Mouse (Mus musculus) ES-Bruce4 (cell line): ENCODE results near the gene Surf2. TPM values are rescaled to one million over a fixed set of nuclear protein-coding genes. Genes with fewer than 3 reads are reported as not detected.

Experiments used
- H3K27ac ChIP-seq: 2 replicates; pipeline ENCODE4 v1.5.1; 2012; ENCODE audit warnings: low read length, inconsistent platforms; ENCODE audit not compliant: insufficient read depth
- H3K27me3 ChIP-seq: 2 replicates; pipeline ENCODE4 v1.6.1; 2012; ENCODE audit warnings: mild to moderate bottlenecking, low read length, inconsistent platforms; ENCODE audit not compliant: control insufficient read depth, poor library complexity, insufficient read depth, severe bottlenecking
- H3K36me3 ChIP-seq: 2 replicates; pipeline ENCODE4 v1.6.1; 2012; ENCODE audit warnings: inconsistent platforms, mild to moderate bottlenecking, low read length, moderate library complexity; ENCODE audit not compliant: control insufficient read depth, poor library complexity, insufficient read depth, severe bottlenecking
- H3K4me1 ChIP-seq: one replicate; pipeline ENCODE4 v1.8.1; 2011; ENCODE audit warnings: low read length; ENCODE audit not compliant: control insufficient read depth, insufficient read depth
- H3K4me3 ChIP-seq: 2 replicates; pipeline ENCODE4 v1.5.1; 2011; ENCODE audit warnings: low read depth, mild to moderate bottlenecking, low read length
- H3K9ac ChIP-seq: 2 replicates; pipeline ENCODE4 v1.6.1; 2012; ENCODE audit warnings: low read depth, mild to moderate bottlenecking, inconsistent platforms; ENCODE audit not compliant: poor library complexity, severe bottlenecking
- H3K9me3 ChIP-seq: replicated peaks from 2 replicates; pipeline ENCODE4 v1.6.1; 2012; ENCODE audit warnings: mild to moderate bottlenecking, low read length, inconsistent platforms; ENCODE audit not compliant: control insufficient read depth, poor library complexity, insufficient read depth, severe bottlenecking
- CTCF ChIP-seq: IDR thresholded peaks from one replicate; pipeline ENCODE4 v1.8.1; 2011; ENCODE audit warnings: low read depth, low read length
- EP300 ChIP-seq: IDR thresholded peaks from 2 replicates; pipeline ENCODE4 v1.6.1; 2011; ENCODE audit warnings: low read depth, low read length; ENCODE audit not compliant: insufficient read depth
- POLR2A ChIP-seq: IDR thresholded peaks from one replicate; pipeline ENCODE4 v1.8.1; 2011; ENCODE audit warnings: low read length; ENCODE audit not compliant: insufficient read depth
- polyA plus RNA-seq: library from polyadenylated mRNA; stranded (reverse); fragments of >200 nt; gene quantifications from 2 replicates; pipeline ENCODE4 v1.2.4, GENCODE M21; 2011; ENCODE audit warnings: low read depth; ENCODE audit not compliant: missing spikeins, insufficient read depth, insufficient read length

Surf2 gene
- polyA plus RNA-seq, 1 experiment: 62.5 TPM

- Histone ChIP-seq H3K9ac (peak overlapping the region; percentile 93), H3K27ac (0 out of 2 replicates have a peak overlapping the region, but pooled peaks have one; percentile 9), H3K4me1 (no peaks in the 10 kb centered on the region), H3K9me3 (no peaks in the 10 kb centered on the region), H3K4me3 (peak overlapping the region; percentile 99), H3K36me3 (peaks cover 42% of the 10 kb centered on the region), H3K27me3 (no peaks in the 10 kb centered on the region)
- no peak for TF ChIP-seq CTCF
- no peak for TF ChIP-seq EP300
- no peak for TF ChIP-seq POLR2A
Measured at GRCm38 (mm10) chr2:26912253-26912770, 3.9 kb upstream of the Surf2 start.

DNA sequence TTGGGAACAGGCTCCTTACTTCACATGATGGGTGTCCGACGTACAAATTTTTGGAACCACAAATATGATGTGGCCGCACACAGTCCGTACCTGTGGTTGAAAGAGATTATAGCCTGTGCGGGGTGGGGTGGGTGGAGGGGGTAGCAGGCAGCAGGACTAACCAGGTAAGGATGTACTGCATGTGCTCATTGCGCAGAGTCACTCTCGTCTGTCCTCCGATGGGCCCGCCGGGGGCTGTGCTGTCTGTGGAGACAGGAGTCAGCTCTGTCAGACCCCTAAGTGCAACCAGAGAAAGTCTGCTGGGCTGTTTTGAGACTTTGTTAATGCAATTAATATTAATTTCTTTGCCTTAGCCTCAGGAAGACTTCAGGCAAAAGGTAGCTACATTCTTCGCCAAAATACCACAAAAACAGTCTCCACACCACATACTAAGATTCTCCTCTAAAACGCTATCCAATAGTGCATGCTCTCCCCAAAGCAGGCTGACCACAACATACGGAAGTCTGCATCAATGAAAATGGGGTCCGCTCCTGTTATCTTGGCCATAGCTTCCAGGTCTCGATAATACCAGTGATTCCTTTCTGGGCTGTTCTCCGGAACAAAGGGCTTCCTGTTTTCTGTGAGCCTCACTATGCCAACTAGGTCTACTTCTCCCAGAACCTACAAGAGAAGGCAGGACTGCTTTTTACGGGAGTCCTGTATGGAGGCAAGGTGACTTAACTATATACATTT is 2.6 kb upstream of the Surf2 start:
- Histone ChIP-seq H3K27me3 (no peaks in the 10 kb centered on the region), H3K27ac (peak overlapping the region; percentile 35), H3K4me3 (no peak overlapping the region), H3K9ac (no peak overlapping the region), H3K9me3 (no peaks in the 10 kb centered on the region), H3K4me1 (no peaks in the 10 kb centered on the region), H3K36me3 (peaks cover 41% of the 10 kb centered on the region)
- TF ChIP-seq POLR2A: no peak
- TF ChIP-seq EP300: no peak
- TF ChIP-seq CTCF: no peak

DNA sequence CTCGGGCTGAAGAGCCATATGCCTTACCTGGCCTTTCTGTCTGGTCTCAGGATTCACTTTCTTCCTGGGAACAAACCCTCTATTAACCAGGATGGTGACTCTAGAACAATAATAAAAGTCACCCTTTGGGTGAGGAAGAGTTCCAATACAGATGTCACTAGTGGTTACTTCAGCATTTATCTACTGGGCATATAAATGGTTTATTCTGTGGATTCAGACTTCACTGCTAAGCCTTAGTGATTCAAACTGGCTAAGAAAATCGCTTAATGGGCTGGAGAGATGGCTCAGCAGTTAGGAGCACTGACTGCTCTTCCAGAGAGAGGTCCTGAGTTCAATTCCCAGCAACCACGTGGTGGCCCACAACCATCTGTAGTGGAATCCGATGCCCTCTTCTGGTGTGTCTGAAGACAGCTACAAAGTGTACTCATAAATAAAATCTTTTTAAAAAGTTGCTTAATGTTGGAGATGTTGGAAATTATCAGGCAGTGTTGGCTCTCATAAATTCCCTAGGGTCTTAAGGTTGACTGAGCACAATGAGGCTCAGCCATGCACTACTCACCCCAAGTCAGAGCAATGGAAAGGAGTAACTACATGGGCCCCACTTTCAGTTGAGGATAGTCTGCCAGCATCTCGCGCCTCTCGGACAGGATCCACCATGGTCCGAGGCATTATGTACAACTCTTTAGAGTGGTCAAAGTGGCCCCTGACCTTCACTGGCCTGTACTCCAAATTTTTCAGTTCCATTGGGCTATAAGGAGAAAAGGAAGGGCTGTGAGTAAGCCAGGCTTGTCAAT is 1.8 kb upstream of the Surf2 start:
- Histone ChIP-seq H3K36me3 (peaks cover 48% of the 10 kb centered on the region), H3K4me3 (no peak overlapping the region), H3K27ac (no peak overlapping the region), H3K9me3 (no peaks in the 10 kb centered on the region), H3K27me3 (no peaks in the 10 kb centered on the region), H3K4me1 (no peaks in the 10 kb centered on the region), H3K9ac (no peak overlapping the region)
- TF ChIP-seq POLR2A (no peak), CTCF (no peak), EP300 (no peak)

- peak overlapping the region; percentile 43 for H3K9ac ChIP-seq
- peak overlapping the region; percentile 83 for H3K4me3 ChIP-seq
- no peak for TF ChIP-seq POLR2A
- no peak for TF ChIP-seq EP300
- TF ChIP-seq CTCF: no peak
- no peaks in the 10 kb centered on the region for H3K4me1 ChIP-seq
- H3K9me3 ChIP-seq: no peaks in the 10 kb centered on the region
- H3K27ac ChIP-seq: no peak overlapping the region
- H3K36me3 ChIP-seq: peaks cover 53% of the 10 kb centered on the region
- no peaks in the 10 kb centered on the region for H3K27me3 ChIP-seq
Measured at GRCm38 (mm10) chr2:26916738-26917137, 571 bp downstream of the Surf2 start.

- H3K36me3 ChIP-seq: peaks cover 47% of the 10 kb centered on the region
- no peaks in the 10 kb centered on the region for H3K4me1 ChIP-seq
- no peak overlapping the region for H3K9ac ChIP-seq
- TF ChIP-seq POLR2A: no peak
- TF ChIP-seq CTCF: no peak
- TF ChIP-seq EP300: no peak
- no peak overlapping the region for H3K4me3 ChIP-seq
- H3K27ac ChIP-seq: no peak overlapping the region
- H3K27me3 ChIP-seq: no peaks in the 10 kb centered on the region
- no peaks in the 10 kb centered on the region for H3K9me3 ChIP-seq
Measured at GRCm38 (mm10) chr2:26919684-26920083, 3.5 kb downstream of the Surf2 start.

- Histone ChIP-seq H3K4me3 (no peak overlapping the region), H3K27me3 (no peaks in the 10 kb centered on the region), H3K36me3 (peaks cover 47% of the 10 kb centered on the region), H3K27ac (no peak overlapping the region), H3K9ac (no peak overlapping the region), H3K4me1 (no peaks in the 10 kb centered on the region), H3K9me3 (no peaks in the 10 kb centered on the region)
- TF ChIP-seq EP300 (no peak), POLR2A (no peak), CTCF (no peak)
Measured at GRCm38 (mm10) chr2:26920190-26920855, 4.2 kb downstream of the Surf2 start.
